Mouse (Mus musculus) limb, embryonic 15.5 days (tissue): ENCODE measurements around the gene Morn1. TPM values are rescaled to one million over a fixed set of nuclear protein-coding genes. Genes with fewer than 3 reads are reported as not detected.

Source experiments
- ATAC-seq: fragments of 200-750 bp; cut with Nextera tagmentation; 2 replicates; pipeline ENCODE4 v1.8.0; 2017; ENCODE audit warnings: low read depth, moderate TSS enrichment; ENCODE audit not compliant: insufficient number of reproducible peaks, low FRiP score, low TSS enrichment
- H3K27ac ChIP-seq: fragments of 300-500 bp; sonication (generic); 2 replicates; pipeline ENCODE4 v1.5.1; 2015; ENCODE audit warnings: moderate library complexity, mild to moderate bottlenecking, inconsistent platforms
- H3K27me3 ChIP-seq: fragments of 300-500 bp; sonication (generic); 2 replicates; pipeline ENCODE4 v1.6.1; 2015; ENCODE audit warnings: inconsistent platforms
- H3K36me3 ChIP-seq: fragments of 300-500 bp; sonication (generic); 2 replicates; pipeline ENCODE4 v1.6.1; 2015; ENCODE audit warnings: inconsistent platforms
- H3K4me1 ChIP-seq: fragments of 300-500 bp; sonication (generic); 2 replicates; pipeline ENCODE4 v1.6.1; 2015; ENCODE audit warnings: inconsistent platforms
- H3K4me2 ChIP-seq: fragments of 300-500 bp; sonication (generic); 2 replicates; pipeline ENCODE4 v1.6.1; 2015; ENCODE audit warnings: mild to moderate bottlenecking, inconsistent platforms
- H3K4me3 ChIP-seq: fragments of 300-500 bp; sonication (generic); 2 replicates; pipeline ENCODE4 v1.5.1; 2015; ENCODE audit warnings: mild to moderate bottlenecking, inconsistent platforms
- H3K9ac ChIP-seq: fragments of 300-500 bp; sonication (generic); 2 replicates; pipeline ENCODE4 v1.6.1; 2015; ENCODE audit warnings: inconsistent platforms
- H3K9me3 ChIP-seq: fragments of 300-500 bp; sonication (generic); 2 replicates; pipeline ENCODE4 v1.6.1; 2016; ENCODE audit warnings: inconsistent platforms
- WGBS: fragments of 180-500 bp; shearing (Covaris S2); methylation state at CpG from one replicate; pipeline ENCODE4 v1.1.7; 2015; 5-methylcytosine and 5-hydroxymethylcytosine counted together
- polyA plus RNA-seq: library from polyadenylated mRNA; unstranded; fragments of >200 nt; fragmentation: Nextera tagmentation; extraction: Ambion mirVana; gene quantifications from 2 replicates; pipeline ENCODE4 v1.2.1, GENCODE M21; 2015

The Morn1 gene
- polyA plus RNA-seq, 1 experiment from 2014 or later: 5.0 TPM

- Histone ChIP-seq H3K9me3 (no peaks in the 10 kb centered on the region), H3K27ac (no peak overlapping the region), H3K4me1 (peaks cover 64% of the 10 kb centered on the region), H3K36me3 (peaks cover 55% of the 10 kb centered on the region), H3K4me2 (no peak overlapping the region), H3K27me3 (no peaks in the 10 kb centered on the region), H3K9ac (no peak overlapping the region), H3K4me3 (no peak overlapping the region)
- WGBS: 73% methylated on average over 3 of the region's 3 CpGs
- ATAC-seq: no peak
Observed at GRCm38 (mm10) chr4:155153389-155154072, 67.2 kb downstream of the Morn1 start.

- H3K4me2 ChIP-seq: no peak overlapping the region
- peaks cover 69% of the 10 kb centered on the region for H3K36me3 ChIP-seq
- no peaks in the 10 kb centered on the region for H3K9me3 ChIP-seq
- no peaks in the 10 kb centered on the region for H3K27me3 ChIP-seq
- H3K4me1 ChIP-seq: peaks cover 57% of the 10 kb centered on the region
- 49% methylated on average over 11 of the region's 11 CpGs for WGBS
- no peak for ATAC-seq
- no peak overlapping the region for H3K4me3 ChIP-seq
- peak overlapping the region; percentile 47; the same call in 1 of the 2 replicates for H3K27ac ChIP-seq
- H3K9ac ChIP-seq: no peak overlapping the region
Observed at GRCm38 (mm10) chr4:155154986-155155385, 68.6 kb downstream of the Morn1 start.

GRCm38 (mm10) chr4:155156734-155157133 is 70.4 kb downstream of the Morn1 start:
- no peak for ATAC-seq
- no peaks in the 10 kb centered on the region for H3K9me3 ChIP-seq
- no peaks in the 10 kb centered on the region for H3K27me3 ChIP-seq
- H3K4me2 ChIP-seq: no peak overlapping the region
- H3K4me3 ChIP-seq: no peak overlapping the region
- no peak overlapping the region for H3K9ac ChIP-seq
- H3K4me1 ChIP-seq: peaks cover 53% of the 10 kb centered on the region
- no peak overlapping the region; the same call in 1 of the 2 replicates for H3K27ac ChIP-seq
- H3K36me3 ChIP-seq: peaks cover 76% of the 10 kb centered on the region
- 93% methylated on average over 17 of the region's 17 CpGs for WGBS

GRCm38 (mm10) chr4:155157871-155158542 is 71.6 kb downstream of the Morn1 start:
- H3K4me1 ChIP-seq: peaks cover 54% of the 10 kb centered on the region
- H3K27me3 ChIP-seq: no peaks in the 10 kb centered on the region
- no peaks in the 10 kb centered on the region for H3K9me3 ChIP-seq
- H3K9ac ChIP-seq: no peak overlapping the region
- ATAC-seq: no peak
- H3K4me2 ChIP-seq: no peak overlapping the region
- 79% methylated on average over 27 of the region's 27 CpGs for WGBS
- H3K36me3 ChIP-seq: peaks cover 67% of the 10 kb centered on the region
- peak overlapping the region; percentile 22; the same call in 1 of the 2 replicates for H3K27ac ChIP-seq
- no peak overlapping the region for H3K4me3 ChIP-seq

GRCm38 (mm10) chr4:155158543-155158917 is 72.2 kb downstream of the Morn1 start:
- Histone ChIP-seq H3K4me2 (no peak overlapping the region), H3K9me3 (no peaks in the 10 kb centered on the region), H3K4me3 (no peak overlapping the region), H3K9ac (no peak overlapping the region), H3K4me1 (peaks cover 59% of the 10 kb centered on the region), H3K36me3 (peaks cover 63% of the 10 kb centered on the region), H3K27ac (no peak overlapping the region), H3K27me3 (no peaks in the 10 kb centered on the region)
- ATAC-seq: no peak
- WGBS: 66% methylated on average over 8 of the region's 8 CpGs

GRCm38 (mm10) chr4:155162433-155163319 is 76.3 kb downstream of the Morn1 start:
- no peaks in the 10 kb centered on the region for H3K9me3 ChIP-seq
- WGBS: 52% methylated on average over 7 of the region's 7 CpGs
- no peaks in the 10 kb centered on the region for H3K27me3 ChIP-seq
- H3K36me3 ChIP-seq: peaks cover 30% of the 10 kb centered on the region
- no peak for ATAC-seq
- peaks cover 78% of the 10 kb centered on the region for H3K4me1 ChIP-seq
- H3K27ac ChIP-seq: peak overlapping the region; percentile 43; the same call in 1 of the 2 replicates
- H3K4me3 ChIP-seq: no peak overlapping the region
- no peak overlapping the region for H3K4me2 ChIP-seq
- H3K9ac ChIP-seq: no peak overlapping the region

GRCm38 (mm10) chr4:155163320-155163651 is 76.9 kb downstream of the Morn1 start:
- Histone ChIP-seq H3K9me3 (no peaks in the 10 kb centered on the region), H3K27me3 (no peaks in the 10 kb centered on the region), H3K9ac (no peak overlapping the region), H3K4me3 (no peak overlapping the region), H3K36me3 (peaks cover 24% of the 10 kb centered on the region), H3K27ac (peak overlapping the region; percentile 43; the same call in 1 of the 2 replicates), H3K4me1 (peaks cover 77% of the 10 kb centered on the region), H3K4me2 (no peak overlapping the region)
- peak; percentile 21; the same call in 1 of the 2 replicates for ATAC-seq
- WGBS: 37% methylated on average over 4 of the region's 4 CpGs

GRCm38 (mm10) chr4:155163685-155164084 is 77.3 kb downstream of the Morn1 start:
- Histone ChIP-seq H3K36me3 (peaks cover 20% of the 10 kb centered on the region), H3K27me3 (no peaks in the 10 kb centered on the region), H3K9me3 (no peaks in the 10 kb centered on the region), H3K4me1 (peaks cover 76% of the 10 kb centered on the region), H3K27ac (peak overlapping the region; percentile 65), H3K4me2 (no peak overlapping the region), H3K9ac (no peak overlapping the region), H3K4me3 (no peak overlapping the region)
- 50% methylated on average over 8 of the region's 8 CpGs for WGBS
- no peak for ATAC-seq

GRCm38 (mm10) chr4:155164550-155164949 is 78.2 kb downstream of the Morn1 start:
- Histone ChIP-seq H3K9ac (no peak overlapping the region), H3K27me3 (no peaks in the 10 kb centered on the region), H3K4me3 (no peak overlapping the region), H3K36me3 (peaks cover 11% of the 10 kb centered on the region), H3K9me3 (no peaks in the 10 kb centered on the region), H3K27ac (0 out of 2 replicates have a peak overlapping the region, but pooled peaks have one; percentile 52), H3K4me2 (no peak overlapping the region), H3K4me1 (peaks cover 79% of the 10 kb centered on the region)
- 65% methylated on average over 6 of the region's 6 CpGs for WGBS
- peak; percentile 35; the same call in 1 of the 2 replicates for ATAC-seq

- H3K36me3 ChIP-seq: no peaks in the 10 kb centered on the region
- H3K9ac ChIP-seq: no peak overlapping the region
- peaks cover 78% of the 10 kb centered on the region for H3K4me1 ChIP-seq
- H3K9me3 ChIP-seq: no peaks in the 10 kb centered on the region
- H3K27me3 ChIP-seq: no peaks in the 10 kb centered on the region
- H3K4me3 ChIP-seq: no peak overlapping the region
- no peak overlapping the region for H3K4me2 ChIP-seq
- no peak overlapping the region; the same call in 1 of the 2 replicates for H3K27ac ChIP-seq
- no peak for ATAC-seq
Observed at GRCm38 (mm10) chr4:155165861-155166260, 79.5 kb downstream of the Morn1 start.

GRCm38 (mm10) chr4:155168835-155169252 is 82.5 kb downstream of the Morn1 start:
- no peak overlapping the region for H3K9ac ChIP-seq
- peaks cover 78% of the 10 kb centered on the region for H3K4me1 ChIP-seq
- H3K36me3 ChIP-seq: no peaks in the 10 kb centered on the region
- no peak for ATAC-seq
- H3K4me2 ChIP-seq: no peak overlapping the region
- 83% methylated on average over 8 of the region's 8 CpGs for WGBS
- no peaks in the 10 kb centered on the region for H3K27me3 ChIP-seq
- H3K4me3 ChIP-seq: no peak overlapping the region
- no peaks in the 10 kb centered on the region for H3K9me3 ChIP-seq
- H3K27ac ChIP-seq: no peak overlapping the region
